Comparison of ENCODE assay signal across 10 mouse cellular contexts in genomic region chr4:149256511-149257300, GRCm38 (mm10). TPM values are rescaled to one million over a fixed set of nuclear protein-coding genes. Genes with fewer than 3 reads are reported as not detected.
DNase-seq lines count a peak whose midpoint lies in the region; ATAC-seq lines count a peak whose summit lies in the region.
"Had no signal": no experiment of that assay in that cellular context is flagged by ENCODE, and none has a peak within 500 bp of the region (broad histone marks: within the 10 kb centered on the region; RNA-seq: fewer than 3 reads in every experiment).

No protein-coding gene starts in this region.

- H3K9me3 ChIP-seq in forebrain, embryonic 16.5 days (ENCODE audit: control insufficient read depth, low read length) = no peaks in the 10 kb centered on the region
- H3K9me3 ChIP-seq in midbrain, embryonic 16.5 days (replicated peaks; ENCODE audit: control insufficient read depth, low read length, poor library complexity, severe bottlenecking) = no peaks in the 10 kb centered on the region
- H3K9me3 ChIP-seq: liver, embryonic 12.5 days had no signal

- H3K27me3 ChIP-seq in forebrain, embryonic 16.5 days (replicated peaks; ENCODE audit: control insufficient read depth, insufficient read depth, low read length) = no peaks in the 10 kb centered on the region
- H3K27me3 ChIP-seq in midbrain, embryonic 16.5 days (ENCODE audit: control insufficient read depth, insufficient read depth, low read depth, low read length) = no peaks in the 10 kb centered on the region
- H3K27me3 ChIP-seq: liver, embryonic 12.5 days had no signal

- H3K27ac ChIP-seq in forebrain, embryonic 16.5 days (ENCODE audit: low read length) = peak overlapping the region; percentile 17
- peak overlapping the region; percentile 74 for H3K27ac ChIP-seq in midbrain, embryonic 16.5 days (ENCODE audit: low read length)
- H3K27ac ChIP-seq: liver, embryonic 12.5 days had no signal

- no peak overlapping the region for H3K4me2 ChIP-seq in forebrain, embryonic 16.5 days (ENCODE audit: low read length)
- no peak overlapping the region for H3K4me2 ChIP-seq in midbrain, embryonic 16.5 days (ENCODE audit: low read length)
- H3K4me2 ChIP-seq: liver, embryonic 12.5 days had no signal

- H3K9ac ChIP-seq in forebrain, embryonic 16.5 days (replicated peaks; ENCODE audit: low read depth, low read length) = no peak overlapping the region
- no peak overlapping the region for H3K9ac ChIP-seq in midbrain, embryonic 16.5 days (ENCODE audit: low read depth, low read length)
- H3K9ac ChIP-seq: liver, embryonic 12.5 days had no signal

- no peak for ATAC-seq in forebrain, embryonic 16.5 days
- ATAC-seq in midbrain, embryonic 16.5 days = no peak
- ATAC-seq: liver, embryonic 12.5 days had no signal

- H3K4me1 ChIP-seq in forebrain, embryonic 16.5 days (replicated peaks; ENCODE audit: control insufficient read depth, insufficient read depth, low read length) = peaks cover 19% of the 10 kb centered on the region; the same call in 1 of the 2 replicates
- peaks cover 13% of the 10 kb centered on the region for H3K4me1 ChIP-seq in midbrain, embryonic 16.5 days (ENCODE audit: control insufficient read depth, insufficient read depth, low read length)
- H3K4me1 ChIP-seq: liver, embryonic 12.5 days had no signal

- H3K4me3 ChIP-seq in forebrain, embryonic 16.5 days (replicated peaks; ENCODE audit: low read length) = no peak overlapping the region
- H3K4me3 ChIP-seq in midbrain, embryonic 16.5 days (ENCODE audit: low read depth, low read length) = no peak overlapping the region
- H3K4me3 ChIP-seq: liver, embryonic 12.5 days had no signal

- peak; percentile 22 for DNase-seq in gastrocnemius, postnatal 25 days
- no peak for DNase-seq in gastrocnemius, postnatal 10 days
- DNase-seq in cerebellum, adult 9-10 months = peak; percentile 90
- DNase-seq in ovary, adult 18-20 months (ENCODE audit: low spot score) = no peak
- no peak for DNase-seq in adrenal gland, postnatal 10 days
- DNase-seq in frontal cortex, adult 2 months (ENCODE audit: extremely low spot score in 1 of 2, low spot score in 1 of 2) = no peak
- DNase-seq: heart, postnatal 4 days had no signal

- 70% methylated on average over 15 of the region's 15 CpGs for WGBS in forebrain, embryonic 16.5 days
- WGBS in midbrain, embryonic 16.5 days = 79% methylated on average over 15 of the region's 15 CpGs

- peaks cover 22% of the 10 kb centered on the region for H3K36me3 ChIP-seq in forebrain, embryonic 16.5 days (ENCODE audit: control insufficient read depth, insufficient read depth)
- H3K36me3 ChIP-seq in midbrain, embryonic 16.5 days (ENCODE audit: control insufficient read depth, insufficient read depth, low read length) = peaks cover 36% of the 10 kb centered on the region

RNA-seq across cellular contexts. Expression of gene Kif1b, which starts 50.8 kb away (rescaled TPM):
- 100 to 1,000 TPM; 304 to 308 TPM for total RNA-seq in gastrocnemius, postnatal 25 days (2021)
- total RNA-seq in gastrocnemius, postnatal 10 days (2021) = 100 to 1,000 TPM; 245 to 257 TPM
- 125 and 131 TPM in 2 replicates for polyA plus RNA-seq in forebrain, embryonic 16.5 days (2015; fragmentation: Nextera tagmentation; extraction: Ambion mirVana)
- polyA plus RNA-seq in midbrain, embryonic 16.5 days (2015; fragmentation: Nextera tagmentation; extraction: Ambion mirVana) = 118 and 142 TPM in 2 replicates
- total RNA-seq in adrenal gland, postnatal 10 days (2021) = 100 to 1,000 TPM; 105 to 154 TPM
- 150 and 188 TPM in 2 replicates for polyA plus RNA-seq in frontal cortex, adult 2 months (2012; rRNA removed)

Comparison
In these comparisons a context has a peak if more than half of its experiments do, and no peak if none do; other contexts are left out.
1. DNase-seq: peak in gastrocnemius, postnatal 25 days (single experiment) and cerebellum, adult 9-10 months (single experiment); none in gastrocnemius, postnatal 10 days (single experiment), ovary, adult 18-20 months (single experiment), adrenal gland, postnatal 10 days (single experiment) and frontal cortex, adult 2 months (0 of 2).